Mouse (Mus musculus): ENCODE measurements at regions not wholly inside any gene's neighbourhood (a gene's known extent, or its start where the extent isn't known, plus 50 kb on each side); places are given as distances from the start of the nearest gene placed in this dataset.

DNA sequence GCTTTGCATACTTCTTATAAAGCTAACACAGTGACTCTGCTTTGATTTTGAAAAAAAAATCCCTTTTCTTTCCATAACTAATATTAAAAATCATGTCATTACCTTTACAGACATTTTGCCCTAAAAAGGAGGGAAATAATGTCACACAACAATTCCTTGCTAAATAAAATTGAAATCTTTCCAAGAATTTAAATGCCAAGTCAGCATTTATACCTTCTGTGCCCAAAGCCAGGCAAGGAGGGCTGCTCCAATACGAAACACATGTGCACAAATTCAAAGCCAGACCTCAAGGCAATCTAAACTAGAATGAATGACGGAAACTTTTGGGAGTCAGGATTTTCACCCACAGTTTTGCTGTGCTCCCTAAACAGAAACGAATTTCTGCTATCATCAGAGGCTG is 646.4 kb downstream of the Robo2 start:
- TF ChIP-seq POLR2A (IDR thresholded peaks at IDR 0.05; ENCODE audit: low read depth, low read length): no peak
- no peak for TF ChIP-seq CTCF (IDR thresholded peaks at IDR 0.05; ENCODE audit: borderline replicate concordance, insufficient read depth, low read length)

All from embryonic fibroblast, embryonic 13.5 days (primary cell).